Mouse (Mus musculus) thymus, postnatal 14 days (tissue): ENCODE data around the gene Elmo1.

Experiments used
- DNase-seq: peaks from one replicate; pipeline ENCODE4 v3.0.0; 2021

Gene Elmo1

GRCm38 (mm10) chr13:20123975-20124374 lies 33.6 kb downstream of the Elmo1 start:
- no peak for DNase-seq

GRCm38 (mm10) chr13:20124965-20125364 lies 34.6 kb downstream of the Elmo1 start:
- no peak for DNase-seq

- DNase-seq, result no peak
Observed at GRCm38 (mm10) chr13:20125845-20126244, 35.4 kb downstream of the Elmo1 start.

GRCm38 (mm10) chr13:20127553-20127952 lies 37.2 kb downstream of the Elmo1 start:
- no peak for DNase-seq

GRCm38 (mm10) chr13:20128097-20128496 lies 37.7 kb downstream of the Elmo1 start:
- DNase-seq, result no peak

- DNase-seq, result no peak
Observed at GRCm38 (mm10) chr13:20130731-20131130, 40.3 kb downstream of the Elmo1 start.

GRCm38 (mm10) chr13:20131322-20131997 lies 41.1 kb downstream of the Elmo1 start:
- no peak for DNase-seq

GRCm38 (mm10) chr13:20131998-20132371 lies 41.6 kb downstream of the Elmo1 start:
- no peak for DNase-seq

- no peak for DNase-seq
Observed at GRCm38 (mm10) chr13:20133602-20134394, 43.4 kb downstream of the Elmo1 start.

GRCm38 (mm10) chr13:20134395-20135225 lies 44.2 kb downstream of the Elmo1 start:
- peak; percentile 46 for DNase-seq

- no peak for DNase-seq
Observed at GRCm38 (mm10) chr13:20136753-20137152, 46.4 kb downstream of the Elmo1 start.

GRCm38 (mm10) chr13:20138466-20138865 lies 48.1 kb downstream of the Elmo1 start:
- no peak for DNase-seq

- DNase-seq, result no peak
Observed at GRCm38 (mm10) chr13:20139060-20139459, 48.7 kb downstream of the Elmo1 start.

- no peak for DNase-seq
Observed at GRCm38 (mm10) chr13:20139825-20140665, 49.6 kb downstream of the Elmo1 start.

- DNase-seq, result no peak
Observed at GRCm38 (mm10) chr13:20142637-20143036, 52.2 kb downstream of the Elmo1 start.

GRCm38 (mm10) chr13:20146848-20147247 lies 56.5 kb downstream of the Elmo1 start:
- no peak for DNase-seq

- DNase-seq, result no peak
Observed at GRCm38 (mm10) chr13:20147736-20148135, 57.3 kb downstream of the Elmo1 start.

- DNase-seq, result no peak
Observed at GRCm38 (mm10) chr13:20150130-20150835, 59.9 kb downstream of the Elmo1 start.

GRCm38 (mm10) chr13:20151302-20151978 lies 61.0 kb downstream of the Elmo1 start:
- no peak for DNase-seq

GRCm38 (mm10) chr13:20157059-20157458 lies 66.7 kb downstream of the Elmo1 start:
- no peak for DNase-seq

- no peak for DNase-seq
Observed at GRCm38 (mm10) chr13:20157529-20157928, 67.1 kb downstream of the Elmo1 start.
